ENCODE assay signal across 8 mouse cellular contexts in genomic region chr8:105964506-105965265, GRCm38 (mm10). TPM values are rescaled to one million over a fixed set of nuclear protein-coding genes. Genes with fewer than 3 reads are reported as not detected.
DNase-seq lines count a peak whose midpoint lies in the region; ATAC-seq and TF ChIP-seq lines count a peak whose summit lies in the region.

No protein-coding gene starts in this region.

- intact Hi-C loops in left cerebral cortex, postnatal 14 days (cut with DNase I) = no loop called here

- H3K4me1 ChIP-seq in spleen, adult 2 months (ENCODE audit: control insufficient read depth, insufficient read depth, insufficient read length) = peaks cover 6% of the 10 kb centered on the region; the same call in 1 of the 2 replicates
- H3K4me1 ChIP-seq in heart, embryonic 11.5 days (ENCODE audit: control insufficient read depth, insufficient read depth, low read length) = peaks cover 37% of the 10 kb centered on the region
- peaks cover 83% of the 10 kb centered on the region for H3K4me1 ChIP-seq in liver, embryonic 12.5 days

- ATAC-seq in heart, embryonic 11.5 days (replicated peaks; ENCODE audit: insufficient number of reproducible peaks, low FRiP score, low TSS enrichment) = no peak
- no peak for ATAC-seq in liver, embryonic 12.5 days

- H3K4me3 ChIP-seq in spleen, adult 2 months (ENCODE audit: extremely low read depth, insufficient read depth, insufficient read length) = peak overlapping the region; percentile 78; the same call in 1 of the 2 replicates
- H3K4me3 ChIP-seq in heart, embryonic 11.5 days (ENCODE audit: low read depth, low read length) = peak overlapping the region; percentile 84
- H3K4me3 ChIP-seq in liver, embryonic 12.5 days = peak overlapping the region; percentile 73

- no peaks in the 10 kb centered on the region for H3K9me3 ChIP-seq in heart, embryonic 11.5 days (replicated peaks; ENCODE audit: control insufficient read depth, low read length)
- H3K9me3 ChIP-seq in liver, embryonic 12.5 days (replicated peaks) = no peaks in the 10 kb centered on the region

- no peak for TF ChIP-seq CTCF in spleen, adult 2 months (IDR thresholded peaks at IDR 0.05; ENCODE audit: extremely low read depth, insufficient read depth, insufficient read length, insufficient replicate concordance)

- peak overlapping the region; percentile 88 for H3K9ac ChIP-seq in heart, embryonic 11.5 days (ENCODE audit: low read depth, low read length)
- H3K9ac ChIP-seq in liver, embryonic 12.5 days = peak overlapping the region; percentile 80

- H3K36me3 ChIP-seq in spleen, adult 2 months (ENCODE audit: control insufficient read depth, insufficient read depth, low read length) = no peaks in the 10 kb centered on the region
- H3K36me3 ChIP-seq in heart, embryonic 11.5 days (ENCODE audit: control insufficient read depth, insufficient read depth, low read length) = peaks cover 3% of the 10 kb centered on the region; the same call in 1 of the 2 replicates
- H3K36me3 ChIP-seq in liver, embryonic 12.5 days = peaks cover 9% of the 10 kb centered on the region

- no peaks in the 10 kb centered on the region for H3K27me3 ChIP-seq in spleen, adult 2 months (ENCODE audit: control insufficient read depth, insufficient read depth, low read length)
- H3K27me3 ChIP-seq in heart, embryonic 11.5 days (ENCODE audit: control insufficient read depth, insufficient read depth, low read length) = no peaks in the 10 kb centered on the region
- 0 out of 2 replicates have a peak, but pooled peaks cover 4% of the 10 kb centered on the region for H3K27me3 ChIP-seq in liver, embryonic 12.5 days (replicated peaks)

- DNase-seq in spleen, adult 2 months (ENCODE audit: low read depth in 1 of 2, low spot score in 2 of 2) = no peak
- no peak for DNase-seq in spleen, postnatal 14 days (ENCODE audit: low spot score in 2 of 2)
- DNase-seq in ovary, postnatal 10 days (ENCODE audit: low spot score) = no peak
- DNase-seq in adrenal gland, postnatal 25 days = no peak
- DNase-seq in left cerebral cortex, postnatal 14 days (ENCODE audit: low spot score in 2 of 2) = no peak
- no peak for DNase-seq in testis, postnatal 14 days (ENCODE audit: low spot score)

- peak overlapping the region; percentile 89 for H3K4me2 ChIP-seq in heart, embryonic 11.5 days
- H3K4me2 ChIP-seq in liver, embryonic 12.5 days = peak overlapping the region; percentile 96

- H3K27ac ChIP-seq in spleen, adult 2 months (ENCODE audit: insufficient read depth, low read length) = no peak overlapping the region
- H3K27ac ChIP-seq in heart, embryonic 11.5 days (ENCODE audit: low read depth, low read length) = peak overlapping the region; percentile 91; the same call in 1 of the 2 replicates
- H3K27ac ChIP-seq in liver, embryonic 12.5 days = peak overlapping the region; percentile 95

- TF ChIP-seq POLR2A in spleen, adult 2 months (IDR thresholded peaks at IDR 0.05; ENCODE audit: low read depth, low read length) = no peak

- WGBS in spleen, adult 2 months = 78% methylated on average over 12 of the region's 12 CpGs
- 46% methylated on average over 12 of the region's 12 CpGs for WGBS in heart, embryonic 11.5 days (ENCODE audit: insufficient replicate concordance)
- WGBS in liver, embryonic 12.5 days (ENCODE audit: insufficient replicate concordance) = 51% methylated on average over 12 of the region's 12 CpGs

RNA-seq across cellular contexts. Expression of gene Slc12a4, which starts 1.2 kb away (rescaled TPM):
- polyA plus RNA-seq in spleen, adult 2 months (2012; rRNA removed) = 25.1 and 29.5 TPM in 2 replicates
- polyA plus RNA-seq in heart, embryonic 11.5 days (2014; fragmentation: Nextera tagmentation; extraction: Ambion mirVana) = 28.6 and 39.9 TPM in 2 replicates
- 18.2 and 18.6 TPM in 2 replicates for polyA plus RNA-seq in liver, embryonic 12.5 days (2016; fragmentation: Nextera tagmentation; extraction: Ambion mirVana)
- total RNA-seq in adrenal gland, postnatal 25 days (2021) = 40.6 and 43.5 TPM in 2 replicates
- total RNA-seq in left cerebral cortex, postnatal 14 days (2021) = 10 to 100 TPM; 19.2 to 21.3 TPM

RNA-seq across cellular contexts. Expression of gene Dpep3, which starts 14.5 kb away (rescaled TPM):
- 0.20 and 0.48 TPM in 2 replicates for polyA plus RNA-seq in spleen, adult 2 months (2012; rRNA removed)
- polyA plus RNA-seq in heart, embryonic 11.5 days (2014; fragmentation: Nextera tagmentation; extraction: Ambion mirVana) = not detected in 2 replicates
- polyA plus RNA-seq in liver, embryonic 12.5 days (2016; fragmentation: Nextera tagmentation; extraction: Ambion mirVana) = not detected in 2 replicates
- total RNA-seq in adrenal gland, postnatal 25 days (2021) = not detected in 2 replicates
- total RNA-seq in left cerebral cortex, postnatal 14 days (2021) = not detected

RNA-seq across cellular contexts. Expression of gene Lcat, which starts 21.5 kb away (rescaled TPM):
- 2.7 and 3.1 TPM in 2 replicates for polyA plus RNA-seq in spleen, adult 2 months (2012; rRNA removed)
- 0.70 and 2.6 TPM in 2 replicates for polyA plus RNA-seq in heart, embryonic 11.5 days (2014; fragmentation: Nextera tagmentation; extraction: Ambion mirVana)
- polyA plus RNA-seq in liver, embryonic 12.5 days (2016; fragmentation: Nextera tagmentation; extraction: Ambion mirVana) = 26.3 and 29.2 TPM in 2 replicates
- 1.9 and 7.7 TPM in 2 replicates for total RNA-seq in adrenal gland, postnatal 25 days (2021)
- total RNA-seq in left cerebral cortex, postnatal 14 days (2021) = 10 to 100 TPM; 20.0 to 21.9 TPM

RNA-seq across cellular contexts. Expression of gene Psmb10, which starts 26.4 kb away (rescaled TPM):
- 228 and 357 TPM in 2 replicates for polyA plus RNA-seq in spleen, adult 2 months (2012; rRNA removed)
- 50.8 and 60.0 TPM in 2 replicates for polyA plus RNA-seq in heart, embryonic 11.5 days (2014; fragmentation: Nextera tagmentation; extraction: Ambion mirVana)
- polyA plus RNA-seq in liver, embryonic 12.5 days (2016; fragmentation: Nextera tagmentation; extraction: Ambion mirVana) = 77.2 and 84.6 TPM in 2 replicates
- 70.6 and 74.9 TPM in 2 replicates for total RNA-seq in adrenal gland, postnatal 25 days (2021)
- total RNA-seq in left cerebral cortex, postnatal 14 days (2021) = 10 to 100 TPM; 80.7 TPM

RNA-seq across cellular contexts. Expression of gene Dus2, which starts 26.5 kb away (rescaled TPM):
- polyA plus RNA-seq in spleen, adult 2 months (2012; rRNA removed) = 5.1 and 7.1 TPM in 2 replicates
- 17.4 and 18.8 TPM in 2 replicates for polyA plus RNA-seq in heart, embryonic 11.5 days (2014; fragmentation: Nextera tagmentation; extraction: Ambion mirVana)
- polyA plus RNA-seq in liver, embryonic 12.5 days (2016; fragmentation: Nextera tagmentation; extraction: Ambion mirVana) = 16.0 and 16.5 TPM in 2 replicates
- total RNA-seq in adrenal gland, postnatal 25 days (2021) = 12.5 and 16.8 TPM in 2 replicates
- total RNA-seq in left cerebral cortex, postnatal 14 days (2021) = 10 to 100 TPM; 15.9 to 18.2 TPM
